In genomic region chr4:149986671-149987417, GRCm38 (mm10) we compare ENCODE assay signal across 19 mouse cellular contexts.
"Had no signal": no experiment of that assay in that cellular context is flagged by ENCODE, and none has a peak within 500 bp of the region (broad histone marks: within the 10 kb centered on the region; RNA-seq: fewer than 3 reads in every experiment).

No protein-coding gene starts in this region.

- H3K36me3 ChIP-seq: midbrain, embryonic 15.5 days; neural tube, embryonic 13.5 days had no signal

- H3K9me3 ChIP-seq: liver, embryonic 12.5 days; liver, embryonic 15.5 days; lung, embryonic 15.5 days; megakaryocyte, embryonic 14.5 days; midbrain, embryonic 15.5 days; neural tube, embryonic 13.5 days had no signal

- H3K4me3 ChIP-seq: layer of hippocampus, adult 2 months; liver, embryonic 12.5 days; liver, embryonic 15.5 days; lung, embryonic 15.5 days; megakaryocyte, embryonic 14.5 days; midbrain, embryonic 15.5 days; myocyte; neural tube, embryonic 13.5 days had no signal

- DNase-seq: kidney, adult 2 months; kidney, postnatal 25 days; layer of hippocampus, adult 9-11 months; lung, adult 18-20 months; lung, postnatal 10 days; lung, postnatal 36 days; thymus, adult 18-20 months; thymus, postnatal 36 days had no signal

- H3K4me2 ChIP-seq: liver, embryonic 12.5 days; liver, embryonic 15.5 days; lung, embryonic 15.5 days; midbrain, embryonic 11.5 days; midbrain, embryonic 15.5 days; neural tube, embryonic 13.5 days had no signal

- ATAC-seq: intestine, postnatal 0 days; liver, embryonic 12.5 days; midbrain, embryonic 15.5 days had no signal

- H3K9ac ChIP-seq: liver, embryonic 12.5 days; liver, embryonic 15.5 days; lung, embryonic 15.5 days; midbrain, embryonic 15.5 days; neural tube, embryonic 13.5 days had no signal

- H3K27me3 ChIP-seq: liver, embryonic 12.5 days; liver, embryonic 15.5 days; lung, embryonic 15.5 days; megakaryocyte, embryonic 14.5 days; neural tube, embryonic 13.5 days had no signal

- H3K27ac ChIP-seq: kidney, postnatal 0 days; layer of hippocampus, adult 2 months; liver, embryonic 12.5 days; liver, embryonic 15.5 days; lung, embryonic 15.5 days; midbrain, embryonic 15.5 days; neural tube, embryonic 13.5 days had no signal
